In genomic region chr6:42349426-42350020, GRCm38 (mm10) we compare ENCODE assay signal across 8 mouse cellular contexts. TPM values are rescaled to one million over a fixed set of nuclear protein-coding genes. Genes with fewer than 3 reads are reported as not detected.
DNase-seq lines count a peak whose midpoint lies in the region; ATAC-seq and TF ChIP-seq lines count a peak whose summit lies in the region.

Gene Zyx, plus strand, starts transcription at chr6:42349630.

- TF ChIP-seq EP300 in liver, embryonic 14.5 days (IDR thresholded peaks at IDR 0.05; ENCODE audit: low read depth) = no peak
- no peak for TF ChIP-seq EP300 in stomach, postnatal 0 days (optimal IDR thresholded peaks at IDR 0.05)

- peak; percentile 87 for DNase-seq in CD4-positive, CD25-positive, alpha-beta regulatory T cell, adult 2 months (ENCODE audit: low read depth, low spot score)
- DNase-seq in forebrain, embryonic 10.5 days (ENCODE audit: extremely low spot score, low spot score) = peak; percentile 94
- peak; percentile 92 to 97 for DNase-seq in kidney, postnatal 25 days
- DNase-seq in liver, embryonic 14.5 days (ENCODE audit: low read depth in 3 of 3, low spot score in 3 of 3) = peak; percentile 57 to 64 (median 59)
- DNase-seq in neural tube, embryonic 11.5 days (ENCODE audit: low spot score) = peak; percentile 89
- peak; percentile 97 for DNase-seq in stomach, postnatal 0 days (ENCODE audit: low spot score)

- 0% methylated on average over 22 of the region's 36 CpGs for WGBS in forebrain, embryonic 10.5 days
- under 1% methylated on average over 29 of the region's 36 CpGs for WGBS in heart, embryonic 15.5 days
- 0% methylated on average over 25 of the region's 36 CpGs for WGBS in liver, embryonic 14.5 days (ENCODE audit: insufficient replicate concordance)
- WGBS in neural tube, embryonic 11.5 days = 0% methylated on average over 21 of the region's 36 CpGs
- 0% methylated on average over 17 of the region's 36 CpGs for WGBS in stomach, postnatal 0 days

- H3K4me3 ChIP-seq in brown adipose tissue, adult 24 weeks (ENCODE audit: insufficient read depth, low read depth, low read length) = peak within 1 kb of the TSS; percentile 84
- peak within 1 kb of the TSS; percentile 88 for H3K4me3 ChIP-seq in forebrain, embryonic 10.5 days
- peak within 1 kb of the TSS; percentile 81 for H3K4me3 ChIP-seq in heart, embryonic 15.5 days
- H3K4me3 ChIP-seq in liver, embryonic 14.5 days (ENCODE audit: insufficient read depth in 1 of 2, low read depth in 2 of 2, low read length in 2 of 2) = peak within 1 kb of the TSS; percentile 59 to 67
- peak within 1 kb of the TSS; percentile 84 for H3K4me3 ChIP-seq in neural tube, embryonic 11.5 days (ENCODE audit: low read depth, low read length)
- peak within 1 kb of the TSS; percentile 88 for H3K4me3 ChIP-seq in stomach, postnatal 0 days (ENCODE audit: low read depth, low read length)

- H3K27ac ChIP-seq in brown adipose tissue, adult 24 weeks (replicated peaks; ENCODE audit: low read depth, low read length) = peak within 1 kb of the TSS; percentile 92
- peak within 1 kb of the TSS; percentile 97 for H3K27ac ChIP-seq in forebrain, embryonic 10.5 days
- peak within 1 kb of the TSS; percentile 97 for H3K27ac ChIP-seq in heart, embryonic 15.5 days
- peak within 1 kb of the TSS; percentile 12; the same call in 1 of the 2 replicates for H3K27ac ChIP-seq in liver, embryonic 14.5 days
- H3K27ac ChIP-seq in neural tube, embryonic 11.5 days (ENCODE audit: low read depth, low read length) = peak within 1 kb of the TSS; percentile 88
- peak within 1 kb of the TSS; percentile 96 for H3K27ac ChIP-seq in stomach, postnatal 0 days (replicated peaks)

- peak within 1 kb of the TSS; percentile 88 for H3K9ac ChIP-seq in heart, embryonic 15.5 days
- H3K9ac ChIP-seq in liver, embryonic 14.5 days (replicated peaks) = peak within 1 kb of the TSS; percentile 58
- H3K9ac ChIP-seq in neural tube, embryonic 11.5 days (ENCODE audit: low read length) = peak within 1 kb of the TSS; percentile 88
- peak within 1 kb of the TSS; percentile 93 for H3K9ac ChIP-seq in stomach, postnatal 0 days (ENCODE audit: low read length)

- peak; percentile 48 for TF ChIP-seq CTCF in liver, embryonic 14.5 days (IDR thresholded peaks at IDR 0.05; ENCODE audit: low read depth)
- TF ChIP-seq CTCF in stomach, postnatal 0 days (IDR thresholded peaks at IDR 0.05; ENCODE audit: low read depth) = peak; percentile 62

- H3K36me3 ChIP-seq in forebrain, embryonic 10.5 days (replicated peaks) = peaks cover 32% of the 10 kb centered on the region
- H3K36me3 ChIP-seq in heart, embryonic 15.5 days = peaks cover 12% of the 10 kb centered on the region; the same call in 1 of the 2 replicates
- no peaks in the 10 kb centered on the region for H3K36me3 ChIP-seq in liver, embryonic 14.5 days (replicated peaks; ENCODE audit: control insufficient read depth, insufficient read depth, low read depth)
- H3K36me3 ChIP-seq in neural tube, embryonic 11.5 days (ENCODE audit: control insufficient read depth, insufficient read depth, low read length) = no peaks in the 10 kb centered on the region
- H3K36me3 ChIP-seq in stomach, postnatal 0 days (ENCODE audit: control insufficient read depth, insufficient read depth, low read length) = 0 out of 2 replicates have a peak, but pooled peaks cover 2% of the 10 kb centered on the region

- peak; percentile 93 for ATAC-seq in heart, embryonic 15.5 days (replicated peaks; ENCODE audit: insufficient number of reproducible peaks, insufficient read depth, low FRiP score, low read depth)
- ATAC-seq in liver, embryonic 14.5 days (ENCODE audit: insufficient read depth) = peak; percentile 87
- ATAC-seq in neural tube, embryonic 11.5 days (ENCODE audit: insufficient read depth, low FRiP score, low TSS enrichment) = peak; percentile 93
- peak; percentile 94 for ATAC-seq in stomach, postnatal 0 days (ENCODE audit: low FRiP score, low TSS enrichment)

- H3K4me1 ChIP-seq in brown adipose tissue, adult 24 weeks (ENCODE audit: control insufficient read depth, insufficient read depth, insufficient read length, low read length) = peaks cover 16% of the 10 kb centered on the region
- H3K4me1 ChIP-seq in forebrain, embryonic 10.5 days = peaks cover 45% of the 10 kb centered on the region
- H3K4me1 ChIP-seq in heart, embryonic 15.5 days (replicated peaks) = peaks cover 40% of the 10 kb centered on the region
- peaks cover 9 to 35% of the 10 kb centered on the region in 2 experiments for H3K4me1 ChIP-seq in liver, embryonic 14.5 days (replicated peaks; ENCODE audit: control insufficient read depth in 2 of 2, insufficient read depth in 2 of 2, low read length in 1 of 2)
- H3K4me1 ChIP-seq in neural tube, embryonic 11.5 days (ENCODE audit: control insufficient read depth, insufficient read depth, low read length) = peaks cover 9% of the 10 kb centered on the region
- peaks cover 15% of the 10 kb centered on the region for H3K4me1 ChIP-seq in stomach, postnatal 0 days (replicated peaks; ENCODE audit: control insufficient read depth, insufficient read depth)

- no peaks in the 10 kb centered on the region for H3K9me3 ChIP-seq in forebrain, embryonic 10.5 days
- no peaks in the 10 kb centered on the region for H3K9me3 ChIP-seq in heart, embryonic 15.5 days (replicated peaks)
- no peaks in the 10 kb centered on the region for H3K9me3 ChIP-seq in liver, embryonic 14.5 days (ENCODE audit: control insufficient read depth, low read length)
- H3K9me3 ChIP-seq in neural tube, embryonic 11.5 days (ENCODE audit: control insufficient read depth, low read length) = no peaks in the 10 kb centered on the region
- no peaks in the 10 kb centered on the region for H3K9me3 ChIP-seq in stomach, postnatal 0 days (ENCODE audit: control insufficient read depth, low read length)

- H3K4me2 ChIP-seq in heart, embryonic 15.5 days = peak within 1 kb of the TSS; percentile 66
- peak within 1 kb of the TSS; percentile 67 for H3K4me2 ChIP-seq in liver, embryonic 14.5 days (ENCODE audit: low read depth)
- peak within 1 kb of the TSS; percentile 63 for H3K4me2 ChIP-seq in neural tube, embryonic 11.5 days (ENCODE audit: low read depth)
- peak within 1 kb of the TSS; percentile 90 for H3K4me2 ChIP-seq in stomach, postnatal 0 days (replicated peaks; ENCODE audit: low read depth)

- H3K27me3 ChIP-seq in forebrain, embryonic 10.5 days (ENCODE audit: poor library complexity, severe bottlenecking) = no peaks in the 10 kb centered on the region
- no peaks in the 10 kb centered on the region for H3K27me3 ChIP-seq in heart, embryonic 15.5 days
- no peaks in the 10 kb centered on the region for H3K27me3 ChIP-seq in liver, embryonic 14.5 days (ENCODE audit: control insufficient read depth, insufficient read depth, low read length)
- H3K27me3 ChIP-seq in neural tube, embryonic 11.5 days (ENCODE audit: control insufficient read depth, insufficient read depth, low read length) = no peaks in the 10 kb centered on the region
- no peaks in the 10 kb centered on the region for H3K27me3 ChIP-seq in stomach, postnatal 0 days (ENCODE audit: control insufficient read depth, insufficient read depth, low read length)

RNA-seq across cellular contexts. Expression of gene Zyx, which starts in this region (rescaled TPM):
- 16.2 and 22.0 TPM in 2 replicates for polyA plus RNA-seq in brown adipose tissue, adult 24 weeks (2012; ENCODE audit: insufficient read depth, insufficient read length, missing spikeins)
- 79.3 and 80.8 TPM in 2 replicates for polyA plus RNA-seq in forebrain, embryonic 10.5 days (2016; fragmentation: Nextera tagmentation; extraction: Ambion mirVana)
- 136 and 173 TPM in 2 replicates for polyA plus RNA-seq in heart, embryonic 15.5 days (2015; fragmentation: Nextera tagmentation; extraction: Ambion mirVana)
- 26.7 and 27.7 TPM in 2 replicates for polyA plus RNA-seq in liver, embryonic 14.5 days (2012; rRNA removed)
- polyA plus RNA-seq in liver, embryonic 14.5 days (2014; fragmentation: Nextera tagmentation; extraction: Ambion mirVana) = 30.2 and 36.5 TPM in 2 replicates
- 86.3 and 87.0 TPM in 2 replicates for polyA plus RNA-seq in neural tube, embryonic 11.5 days (2014; fragmentation: Nextera tagmentation; extraction: Ambion mirVana)
- polyA plus RNA-seq in stomach, postnatal 0 days (2015; fragmentation: Nextera tagmentation; extraction: Ambion mirVana) = 60.5 and 68.0 TPM in 2 replicates

Comparison
In these comparisons a context has a peak if more than half of its experiments do, and no peak if none do; other contexts are left out.
1. Peak in every context shown above with its lines: DNase-seq, ATAC-seq, H3K4me3 ChIP-seq and H3K27ac ChIP-seq.
2. H3K27ac ChIP-seq: peak in every context shown above with its lines; median percentile 97 in forebrain, embryonic 10.5 days; 97 in heart, embryonic 15.5 days; 96 in stomach, postnatal 0 days; 92 in brown adipose tissue, adult 24 weeks; 88 in neural tube, embryonic 11.5 days; 12 in liver, embryonic 14.5 days.